Mouse (Mus musculus) spleen, adult 2 months (tissue): ENCODE data around the gene Atxn7l3.

Experiments used
- CTCF ChIP-seq: fragments of 200-500 bp; IDR thresholded peaks from 2 replicates; pipeline ENCODE4 v1.5.1; 2011; ENCODE audit warnings: mild to moderate bottlenecking, inconsistent platforms; ENCODE audit not compliant: insufficient read depth, insufficient read length, insufficient replicate concordance; ENCODE audit errors: extremely low read depth
- POLR2A ChIP-seq: fragments of 200-500 bp; IDR thresholded peaks from 2 replicates; pipeline ENCODE4 v1.6.1; 2011; ENCODE audit warnings: low read depth, low read length, inconsistent platforms

DNA sequence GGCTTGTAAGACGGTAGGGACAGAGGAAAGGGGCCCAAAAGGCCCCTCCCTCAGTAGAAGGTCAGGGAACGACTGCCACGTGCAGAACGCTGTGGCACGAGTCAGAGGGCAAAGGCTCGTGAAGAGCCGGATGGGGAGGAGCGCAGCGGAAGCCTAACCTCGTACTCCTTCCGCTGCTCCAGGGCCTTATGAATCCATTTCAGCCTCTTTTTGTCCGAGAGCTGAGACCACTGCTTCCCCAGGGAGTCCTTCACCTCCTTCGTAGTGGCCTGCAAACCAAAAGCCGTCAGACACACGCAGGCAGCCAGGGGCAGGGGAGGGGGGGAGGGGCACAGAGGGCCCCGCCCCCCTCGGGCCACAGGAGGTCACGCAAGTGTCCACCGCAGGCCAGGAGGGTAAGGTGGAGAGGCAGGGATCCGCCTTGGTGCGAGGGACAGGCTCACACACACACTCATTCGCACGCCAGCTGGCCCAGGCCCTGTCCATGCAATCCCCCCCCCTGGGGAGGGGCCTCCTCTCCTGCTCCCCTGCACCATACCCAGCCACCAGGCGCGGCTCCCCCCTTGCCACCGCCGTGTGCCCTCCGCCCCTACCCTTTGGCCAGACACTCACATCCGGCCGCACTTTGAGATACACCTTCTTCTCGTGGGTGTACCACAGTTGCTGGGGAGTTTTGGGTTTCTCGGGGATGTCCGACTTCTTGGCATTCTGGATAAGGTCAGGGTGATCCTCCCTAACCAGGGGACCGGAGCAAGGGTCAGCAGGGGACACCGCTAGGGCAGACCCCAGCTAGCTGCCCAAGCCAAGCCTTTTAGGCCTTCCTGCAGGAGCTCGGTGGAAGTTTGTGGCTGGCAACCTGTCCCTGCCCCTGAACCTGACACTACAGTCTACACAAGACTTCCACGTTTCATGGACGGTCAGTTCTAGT lies 14.6 kb upstream of the Atxn7l3 start:
- TF ChIP-seq POLR2A (no peak), CTCF (no peak)
